Mouse (Mus musculus): ENCODE data around the gene Gbx2.

DNA sequence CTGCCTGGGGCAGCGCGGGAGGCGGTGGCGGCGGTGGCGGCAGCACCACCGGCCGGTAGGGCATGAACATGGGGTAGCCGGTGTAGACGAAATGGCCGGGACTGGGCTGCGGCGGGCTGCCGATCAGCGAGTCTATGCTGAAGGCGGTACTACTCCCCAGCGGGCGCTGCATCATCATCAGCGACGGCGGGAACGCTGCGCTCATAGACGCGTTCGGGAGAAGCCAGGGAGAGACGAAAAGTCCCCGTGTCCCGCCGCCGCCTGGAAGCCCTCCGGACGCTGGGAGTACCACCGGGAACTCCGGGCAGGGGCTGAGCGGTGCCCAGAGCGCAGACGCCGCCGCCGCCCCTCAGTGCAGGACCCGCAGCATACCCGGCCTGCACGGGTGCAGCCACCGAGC lies 428 bp downstream of the Gbx2 start:
- TF ChIP-seq POLR2AphosphoS5 (IDR thresholded peaks at IDR 0.05; ENCODE audit: insufficient replicate concordance, low read depth, low read length): no peak
- TF ChIP-seq GATA1 (IDR thresholded peaks at IDR 0.05; ENCODE audit: borderline replicate concordance, low read length): no peak
- no peak for TF ChIP-seq CTCF (IDR thresholded peaks at IDR 0.05; ENCODE audit: low read depth, low read length)

All from G1E (cell line).